Mouse (Mus musculus): ENCODE data around the gene Gpr176. TPM values are rescaled to one million over a fixed set of nuclear protein-coding genes. Genes with fewer than 3 reads are reported as not detected.

The Gpr176 gene
- polyA plus RNA-seq, 1 experiment = 0.39 TPM

GRCm38 (mm10) chr2:118236196-118236595 is 137.0 kb downstream of the Gpr176 start:
- Histone ChIP-seq H3K9me3 (replicated peaks; ENCODE audit: control insufficient read depth, insufficient read depth, low read length, poor library complexity, severe bottlenecking) (no peaks in the 10 kb centered on the region), H3K4me1 (ENCODE audit: control insufficient read depth, insufficient read depth, low read length) (no peaks in the 10 kb centered on the region), H3K9ac (ENCODE audit: low read depth, poor library complexity, severe bottlenecking) (no peak overlapping the region), H3K27me3 (ENCODE audit: control insufficient read depth, insufficient read depth, low read length, poor library complexity, severe bottlenecking) (no peaks in the 10 kb centered on the region), H3K36me3 (ENCODE audit: control insufficient read depth, insufficient read depth, low read length, poor library complexity, severe bottlenecking) (no peaks in the 10 kb centered on the region), H3K4me3 (ENCODE audit: low read depth, low read length) (no peak overlapping the region), H3K27ac (ENCODE audit: insufficient read depth, low read length) (no peak overlapping the region)
- no peak for TF ChIP-seq POLR2A (IDR thresholded peaks at IDR 0.05; ENCODE audit: insufficient read depth, low read length)
- no peak for TF ChIP-seq CTCF (IDR thresholded peaks at IDR 0.05; ENCODE audit: low read depth, low read length)
- no peak for TF ChIP-seq EP300 (IDR thresholded peaks at IDR 0.05; ENCODE audit: insufficient read depth, low read depth, low read length)

- Histone ChIP-seq H3K9ac (ENCODE audit: low read depth, poor library complexity, severe bottlenecking) (no peak overlapping the region), H3K9me3 (replicated peaks; ENCODE audit: control insufficient read depth, insufficient read depth, low read length, poor library complexity, severe bottlenecking) (no peaks in the 10 kb centered on the region), H3K36me3 (ENCODE audit: control insufficient read depth, insufficient read depth, low read length, poor library complexity, severe bottlenecking) (no peaks in the 10 kb centered on the region), H3K4me1 (ENCODE audit: control insufficient read depth, insufficient read depth, low read length) (no peaks in the 10 kb centered on the region), H3K27ac (ENCODE audit: insufficient read depth, low read length) (no peak overlapping the region), H3K27me3 (ENCODE audit: control insufficient read depth, insufficient read depth, low read length, poor library complexity, severe bottlenecking) (no peaks in the 10 kb centered on the region), H3K4me3 (ENCODE audit: low read depth, low read length) (no peak overlapping the region)
- TF ChIP-seq CTCF (IDR thresholded peaks at IDR 0.05; ENCODE audit: low read depth, low read length) (no peak), EP300 (IDR thresholded peaks at IDR 0.05; ENCODE audit: insufficient read depth, low read depth, low read length) (no peak), POLR2A (IDR thresholded peaks at IDR 0.05; ENCODE audit: insufficient read depth, low read length) (no peak)
These were observed 137.6 kb downstream of the Gpr176 start for GRCm38 (mm10) chr2:118235614-118236013.

GRCm38 (mm10) chr2:118230544-118230943 is 142.7 kb downstream of the Gpr176 start:
- H3K27ac ChIP-seq (ENCODE audit: insufficient read depth, low read length) = no peak overlapping the region
- no peak overlapping the region for H3K9ac ChIP-seq (ENCODE audit: low read depth, poor library complexity, severe bottlenecking)
- no peak overlapping the region for H3K4me3 ChIP-seq (ENCODE audit: low read depth, low read length)
- no peaks in the 10 kb centered on the region for H3K36me3 ChIP-seq (ENCODE audit: control insufficient read depth, insufficient read depth, low read length, poor library complexity, severe bottlenecking)
- TF ChIP-seq EP300 (IDR thresholded peaks at IDR 0.05; ENCODE audit: insufficient read depth, low read depth, low read length) (no peak), CTCF (IDR thresholded peaks at IDR 0.05; ENCODE audit: low read depth, low read length) (no peak), POLR2A (IDR thresholded peaks at IDR 0.05; ENCODE audit: insufficient read depth, low read length) (no peak)
- H3K9me3 ChIP-seq (replicated peaks; ENCODE audit: control insufficient read depth, insufficient read depth, low read length, poor library complexity, severe bottlenecking) = no peaks in the 10 kb centered on the region
- no peaks in the 10 kb centered on the region for H3K4me1 ChIP-seq (ENCODE audit: control insufficient read depth, insufficient read depth, low read length)
- no peaks in the 10 kb centered on the region for H3K27me3 ChIP-seq (ENCODE audit: control insufficient read depth, insufficient read depth, low read length, poor library complexity, severe bottlenecking)

DNA sequence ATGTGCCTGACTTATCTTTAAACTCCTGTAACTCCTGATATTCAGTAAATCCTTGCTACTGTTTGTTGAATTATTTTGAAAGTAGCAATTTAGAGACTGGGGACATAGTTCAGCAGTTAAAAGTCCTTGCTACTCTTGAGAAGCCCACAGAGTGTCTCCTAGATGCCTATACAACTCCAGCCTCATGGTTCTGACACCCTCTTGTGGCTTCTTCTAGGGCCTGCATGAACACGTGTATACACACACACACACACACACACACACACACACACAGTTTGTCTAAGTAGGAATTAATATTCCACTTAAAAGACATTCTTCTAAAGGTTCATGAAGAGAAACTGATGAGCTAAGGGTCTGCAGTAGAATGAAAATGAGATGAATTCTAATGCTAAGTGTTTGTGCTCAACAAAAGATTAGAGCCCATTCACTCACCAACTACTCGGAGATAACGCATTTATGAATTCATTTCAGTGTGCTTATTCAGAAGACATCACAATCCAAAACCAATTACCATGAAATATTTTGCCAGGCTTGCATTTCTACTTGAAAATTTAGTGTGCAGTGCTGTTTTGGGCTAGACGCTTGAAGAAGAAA is 144.6 kb downstream of the Gpr176 start:
- H3K36me3 ChIP-seq (ENCODE audit: control insufficient read depth, insufficient read depth, low read length, poor library complexity, severe bottlenecking) = no peaks in the 10 kb centered on the region
- no peak overlapping the region for H3K9ac ChIP-seq (ENCODE audit: low read depth, poor library complexity, severe bottlenecking)
- no peak for TF ChIP-seq EP300 (IDR thresholded peaks at IDR 0.05; ENCODE audit: insufficient read depth, low read depth, low read length)
- TF ChIP-seq CTCF (IDR thresholded peaks at IDR 0.05; ENCODE audit: low read depth, low read length) = no peak
- no peak for TF ChIP-seq POLR2A (IDR thresholded peaks at IDR 0.05; ENCODE audit: insufficient read depth, low read length)
- H3K4me3 ChIP-seq (ENCODE audit: low read depth, low read length) = no peak overlapping the region
- H3K27me3 ChIP-seq (ENCODE audit: control insufficient read depth, insufficient read depth, low read length, poor library complexity, severe bottlenecking) = no peaks in the 10 kb centered on the region
- H3K9me3 ChIP-seq (replicated peaks; ENCODE audit: control insufficient read depth, insufficient read depth, low read length, poor library complexity, severe bottlenecking) = no peaks in the 10 kb centered on the region
- no peaks in the 10 kb centered on the region for H3K4me1 ChIP-seq (ENCODE audit: control insufficient read depth, insufficient read depth, low read length)
- no peak overlapping the region for H3K27ac ChIP-seq (ENCODE audit: insufficient read depth, low read length)

Other genes starting within 250 kb of the Gpr176 start
- 3.1 and 3.3 TPM in 2 replicates for gene Fsip1, start 116.5 kb downstream of the Gpr176 start, polyA plus RNA-seq (2011; ENCODE audit: insufficient read depth, insufficient read length, low read depth, missing spikeins)
- gene Eif2ak4, start 15.2 kb upstream of the Gpr176 start, polyA plus RNA-seq (2011; ENCODE audit: insufficient read depth, insufficient read length, low read depth, missing spikeins) = 20.7 and 24.0 TPM in 2 replicates
- 126 and 142 TPM in 2 replicates for gene Srp14, start 106.3 kb upstream of the Gpr176 start, polyA plus RNA-seq (2011; ENCODE audit: insufficient read depth, insufficient read length, low read depth, missing spikeins)
- gene Bmf, start 176.3 kb upstream of the Gpr176 start, polyA plus RNA-seq (2011; ENCODE audit: insufficient read depth, insufficient read length, low read depth, missing spikeins) = 21.7 and 22.1 TPM in 2 replicates
- gene Bub1b, start 224.8 kb upstream of the Gpr176 start, polyA plus RNA-seq (2011; ENCODE audit: insufficient read depth, insufficient read length, low read depth, missing spikeins) = 189 TPM in 2 replicates